Comparison of ENCODE assay signal across 19 mouse cellular contexts in the genomic region with DNA sequence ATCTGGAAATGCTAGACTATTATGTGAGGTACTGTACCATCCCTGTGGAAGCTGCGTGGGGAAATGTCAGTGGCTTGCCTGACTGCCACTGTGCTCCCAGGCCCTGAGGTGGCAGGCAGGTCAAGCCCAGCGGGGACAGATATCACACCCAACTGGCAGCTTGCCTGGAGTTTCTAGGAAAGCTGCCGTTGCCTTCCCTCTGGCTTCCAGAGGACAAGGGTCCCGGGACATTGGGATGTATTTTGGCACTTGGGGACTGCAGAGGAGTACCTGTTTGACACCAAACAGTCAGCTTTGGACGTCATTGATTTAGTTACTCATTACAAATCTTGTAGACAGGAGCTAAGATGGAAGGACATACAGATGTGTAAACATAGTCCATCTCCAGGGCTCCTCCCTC. TPM values are rescaled to one million over a fixed set of nuclear protein-coding genes. Genes with fewer than 3 reads are reported as not detected.
DNase-seq lines count a peak whose midpoint lies in the region; ATAC-seq and TF ChIP-seq lines count a peak whose summit lies in the region.
"Had no signal": no experiment of that assay in that cellular context is flagged by ENCODE, and none has a peak within 500 bp of the region (broad histone marks: within the 10 kb centered on the region; RNA-seq: fewer than 3 reads in every experiment).

No protein-coding gene starts in this region.

- ATAC-seq in heart, embryonic 11.5 days (replicated peaks; ENCODE audit: insufficient number of reproducible peaks, low FRiP score, low TSS enrichment): no peak
- no peak for ATAC-seq in stomach, postnatal 0 days (ENCODE audit: low FRiP score, low TSS enrichment)
- ATAC-seq in monocyte, adult 5-6 weeks (replicated peaks; ENCODE audit: insufficient number of reproducible peaks, low FRiP score, low TSS enrichment, poor library complexity, severe bottlenecking): no peak
- ATAC-seq: forebrain, embryonic 15.5 days; hindbrain, embryonic 16.5 days had no signal

- TF ChIP-seq POLR2A in heart, adult 2 months (IDR thresholded peaks at IDR 0.05; ENCODE audit: insufficient read depth, low read depth, low read length): no peak

- no peak for TF ChIP-seq EP300 in heart, adult 2 months (IDR thresholded peaks at IDR 0.05; ENCODE audit: insufficient read depth, low read depth, low read length)
- TF ChIP-seq EP300 in stomach, postnatal 0 days (optimal IDR thresholded peaks at IDR 0.05): no peak

- no peak overlapping the region for H3K4me3 ChIP-seq in heart, adult 2 months
- no peak overlapping the region for H3K4me3 ChIP-seq in heart, embryonic 11.5 days (ENCODE audit: low read depth, low read length)
- no peak overlapping the region for H3K4me3 ChIP-seq in stomach, postnatal 0 days (ENCODE audit: low read depth, low read length)
- H3K4me3 ChIP-seq: forebrain, embryonic 15.5 days; megakaryocyte, embryonic 14.5 days had no signal

- no peaks in the 10 kb centered on the region for H3K79me2 ChIP-seq in heart, adult 2 months (replicated peaks; ENCODE audit: control insufficient read depth, insufficient read depth, low read length)

- no peaks in the 10 kb centered on the region for H3K9me3 ChIP-seq in heart, embryonic 11.5 days (replicated peaks; ENCODE audit: control insufficient read depth, low read length)
- H3K9me3 ChIP-seq in stomach, postnatal 0 days (ENCODE audit: control insufficient read depth, low read length): no peaks in the 10 kb centered on the region
- H3K9me3 ChIP-seq: forebrain, embryonic 15.5 days; G1E had no signal

- TF ChIP-seq CTCF in heart, adult 2 months (IDR thresholded peaks at IDR 0.05): no peak
- no peak for TF ChIP-seq CTCF in stomach, postnatal 0 days (IDR thresholded peaks at IDR 0.05; ENCODE audit: low read depth)

- no peak overlapping the region for H3K4me2 ChIP-seq in heart, embryonic 11.5 days
- H3K4me2 ChIP-seq in stomach, postnatal 0 days (replicated peaks; ENCODE audit: low read depth): no peak overlapping the region
- H3K4me2 ChIP-seq: forebrain, embryonic 15.5 days; lung, embryonic 14.5 days had no signal

- peaks cover 16% of the 10 kb centered on the region for H3K4me1 ChIP-seq in heart, adult 2 months (ENCODE audit: control insufficient read depth, insufficient read depth, low read length)
- 0 out of 2 replicates have a peak, but pooled peaks cover 8% of the 10 kb centered on the region for H3K4me1 ChIP-seq in heart, embryonic 11.5 days (ENCODE audit: control insufficient read depth, insufficient read depth, low read length)
- H3K4me1 ChIP-seq in stomach, postnatal 0 days (replicated peaks; ENCODE audit: control insufficient read depth, insufficient read depth): no peaks in the 10 kb centered on the region

- no peaks in the 10 kb centered on the region for H3K27me3 ChIP-seq in heart, adult 2 months (ENCODE audit: control insufficient read depth, insufficient read depth, low read length)
- H3K27me3 ChIP-seq in heart, embryonic 11.5 days (ENCODE audit: control insufficient read depth, insufficient read depth, low read length): no peaks in the 10 kb centered on the region
- H3K27me3 ChIP-seq in stomach, postnatal 0 days (ENCODE audit: control insufficient read depth, insufficient read depth, low read length): no peaks in the 10 kb centered on the region
- H3K27me3 ChIP-seq: forebrain, embryonic 15.5 days; megakaryocyte, embryonic 14.5 days had no signal

- no peaks in the 10 kb centered on the region for H3K36me3 ChIP-seq in heart, adult 2 months (ENCODE audit: control insufficient read depth, insufficient read depth, low read length)
- no peaks in the 10 kb centered on the region for H3K36me3 ChIP-seq in heart, embryonic 11.5 days (ENCODE audit: control insufficient read depth, insufficient read depth, low read length)
- H3K36me3 ChIP-seq in stomach, postnatal 0 days (ENCODE audit: control insufficient read depth, insufficient read depth, low read length): no peaks in the 10 kb centered on the region
- H3K36me3 ChIP-seq: forebrain, embryonic 15.5 days; G1E had no signal

- no peak overlapping the region for H3K9ac ChIP-seq in heart, adult 2 months (ENCODE audit: low read depth, low read length)
- H3K9ac ChIP-seq in heart, embryonic 11.5 days (ENCODE audit: low read depth, low read length): no peak overlapping the region
- no peak overlapping the region for H3K9ac ChIP-seq in stomach, postnatal 0 days (ENCODE audit: low read length)
- H3K9ac ChIP-seq: forebrain, embryonic 15.5 days; lung, embryonic 14.5 days had no signal

- DNase-seq in heart, adult 2 months: peak; percentile 56 to 58
- peak; percentile 19 to 35 for DNase-seq in lung, postnatal 4 days
- no peak for DNase-seq in lung, postnatal 14 days
- DNase-seq in heart, postnatal 36 days: peak; percentile 45 to 52
- DNase-seq in stomach, postnatal 0 days (ENCODE audit: low spot score): peak; percentile 63
- DNase-seq: cerebellum, adult 11 months; cerebellum, postnatal 25 days; lung, embryonic 14.5 days; thymus, postnatal 14 days had no signal

- WGBS in heart, adult 2 months: 19% methylated on average over 5 of the region's 5 CpGs
- WGBS in heart, embryonic 11.5 days (ENCODE audit: insufficient replicate concordance): 40% methylated on average over 5 of the region's 5 CpGs
- 20% methylated on average over 5 of the region's 5 CpGs for WGBS in stomach, postnatal 0 days

- no peak overlapping the region for H3K27ac ChIP-seq in heart, adult 2 months
- no peak overlapping the region for H3K27ac ChIP-seq in heart, embryonic 11.5 days (ENCODE audit: low read depth, low read length)
- no peak overlapping the region for H3K27ac ChIP-seq in stomach, postnatal 0 days (replicated peaks)
- H3K27ac ChIP-seq: forebrain, embryonic 15.5 days; kidney, postnatal 0 days had no signal

- intact Hi-C loops in heart, adult 2 months (cut with DNase I): no loop called here
- intact Hi-C loops in heart, postnatal 36 days (cut with DNase I): no loop called here

RNA-seq across cellular contexts. Expression of a gene that starts 15.3 kb away (rescaled TPM):
- under 1 TPM in 1 of 2 experiments, not detected in 1; 0.43 TPM for total RNA-seq in heart, adult 2 months (2021)
- polyA plus RNA-seq in heart, adult 2 months (2012; rRNA removed): not detected in 2 replicates
- not detected in 2 replicates for polyA plus RNA-seq in heart, embryonic 11.5 days (2014; fragmentation: Nextera tagmentation; extraction: Ambion mirVana)
- not detected for total RNA-seq in heart, postnatal 36 days (2021)
- not detected in 2 replicates for polyA plus RNA-seq in stomach, postnatal 0 days (2015; fragmentation: Nextera tagmentation; extraction: Ambion mirVana)
- not detected in 3 replicates for total RNA-seq in monocyte, adult 5-6 weeks (2017)
- polyA plus RNA-seq: forebrain, embryonic 15.5 days; G1E; heart, embryonic 14.5 days; hindbrain, embryonic 16.5 days; kidney, postnatal 0 days; lung, embryonic 14.5 days; small intestine, adult 2 months; stomach, embryonic 14.5 days had no signal

RNA-seq across cellular contexts. Expression of a gene that starts 26.9 kb away (rescaled TPM):
- 10 to 100 TPM; 11.3 to 16.3 TPM for total RNA-seq in heart, adult 2 months (2021)
- 19.0 and 36.4 TPM in 2 replicates for polyA plus RNA-seq in heart, adult 2 months (2012; rRNA removed)
- polyA plus RNA-seq in heart, embryonic 11.5 days (2014; fragmentation: Nextera tagmentation; extraction: Ambion mirVana): 196 and 230 TPM in 2 replicates
- 10 to 100 TPM; 14.7 to 14.9 TPM for total RNA-seq in heart, postnatal 36 days (2021)
- polyA plus RNA-seq in stomach, postnatal 0 days (2015; fragmentation: Nextera tagmentation; extraction: Ambion mirVana): 53.6 and 56.6 TPM in 2 replicates
- 274 to 316 TPM (median 277 TPM) in 3 replicates for total RNA-seq in monocyte, adult 5-6 weeks (2017)

RNA-seq across cellular contexts. Expression of a gene that starts 58.1 kb away (rescaled TPM):
- total RNA-seq in heart, adult 2 months (2021): 10 to 100 TPM; 30.5 to 30.9 TPM
- 8.5 and 13.5 TPM in 2 replicates for polyA plus RNA-seq in heart, adult 2 months (2012; rRNA removed)
- 6.1 and 9.6 TPM in 2 replicates for polyA plus RNA-seq in heart, embryonic 11.5 days (2014; fragmentation: Nextera tagmentation; extraction: Ambion mirVana)
- 10 to 100 TPM; 28.4 to 33.8 TPM for total RNA-seq in heart, postnatal 36 days (2021)
- polyA plus RNA-seq in stomach, postnatal 0 days (2015; fragmentation: Nextera tagmentation; extraction: Ambion mirVana): 2.6 and 3.2 TPM in 2 replicates
- 13.7 to 20.7 TPM (median 16.1 TPM) in 3 replicates for total RNA-seq in monocyte, adult 5-6 weeks (2017)

Comparison
In these comparisons a context has a peak if more than half of its experiments do, and no peak if none do; other contexts are left out.
1. RNA of a gene that starts 26.9 kb away (total RNA-seq): 274 to 316 TPM in monocyte, adult 5-6 weeks; 11.3 to 16.3 TPM in heart, adult 2 months and 14.7 to 14.9 TPM in heart, postnatal 36 days; every median in the first group is over 10 times any median in the second.